In the genomic region with DNA sequence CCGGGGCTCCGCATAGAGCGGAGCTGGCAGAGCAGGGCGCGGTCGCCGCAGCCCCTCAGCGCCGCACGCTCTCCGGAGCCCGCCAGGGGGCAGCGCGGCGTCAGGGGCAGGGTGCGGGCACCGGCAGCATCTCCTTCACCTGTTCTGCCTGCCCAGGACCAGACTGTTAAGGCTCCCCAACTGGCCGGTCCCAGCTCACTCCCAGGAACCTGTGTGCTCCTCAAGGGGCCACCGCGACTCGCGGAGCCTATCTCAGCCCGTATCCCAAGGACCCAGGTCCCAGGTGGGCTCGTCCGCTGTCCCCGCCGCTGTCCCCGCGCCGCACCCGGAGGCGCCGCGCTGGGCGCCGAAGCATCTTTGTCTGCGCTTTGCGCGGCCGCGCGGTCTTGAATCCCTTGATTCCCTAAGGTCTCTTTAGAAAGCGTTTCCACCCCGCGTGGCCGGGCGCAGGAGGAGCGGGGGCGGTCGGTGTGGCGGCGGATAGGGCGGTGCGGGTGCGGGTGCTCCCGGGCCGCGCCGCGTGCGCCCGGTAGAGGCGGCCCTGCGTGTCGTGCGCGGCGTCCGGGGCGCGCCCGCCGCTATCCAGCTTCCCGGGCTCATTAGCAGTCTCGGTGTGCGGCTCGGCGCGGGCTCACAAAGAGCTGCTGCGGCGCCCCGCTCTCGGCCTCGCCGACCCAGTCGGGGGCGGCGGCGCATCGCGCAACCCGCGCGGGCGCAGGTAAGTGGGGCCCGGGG, we compare ENCODE assay signal across 7 mouse cellular contexts. TPM values are rescaled to one million over a fixed set of nuclear protein-coding genes. Genes with fewer than 3 reads are reported as not detected.
DNase-seq lines count a peak whose midpoint lies in the region; ATAC-seq and TF ChIP-seq lines count a peak whose summit lies in the region.

A gene (plus strand): TSS at position 171 of the 735 bp plus-strand sequence.

- whole genome bisulfite sequencing in heart, postnatal 0 days, result under 1% methylated on average over 85 of the region's 96 CpGs
- under 1% methylated on average over 89 of the region's 96 CpGs for WGBS in midbrain, embryonic 16.5 days

- H3K4me1 ChIP-seq in ES-Bruce4 (ENCODE audit: control insufficient read depth, insufficient read depth, low read length) (no peaks in the 10 kb centered on the region), ES-E14 (ENCODE audit: control insufficient read depth in 2 of 2, insufficient read depth in 2 of 2, low read length in 2 of 2, poor library complexity in 1 of 2) (no peaks in the 10 kb centered on the region)
- H3K4me1 ChIP-seq in heart, postnatal 0 days (ENCODE audit: control insufficient read depth, insufficient read depth), result no peaks in the 10 kb centered on the region
- peaks cover 36% of the 10 kb centered on the region for H3K4me1 ChIP-seq in midbrain, embryonic 16.5 days (ENCODE audit: control insufficient read depth, insufficient read depth, low read length)

- H3K9me3 ChIP-seq in ES-Bruce4 (replicated peaks; ENCODE audit: control insufficient read depth, insufficient read depth, low read length, poor library complexity, severe bottlenecking) (peaks cover 2% of the 10 kb centered on the region; the same call in 1 of the 2 replicates), ES-E14 (ENCODE audit: control insufficient read depth, insufficient read depth, low read depth, low read length) (no peaks in the 10 kb centered on the region)
- H3K9me3 ChIP-seq in heart, postnatal 0 days (replicated peaks; ENCODE audit: control insufficient read depth, low read length), result no peaks in the 10 kb centered on the region
- peaks cover 3% of the 10 kb centered on the region; the same call in 1 of the 2 replicates for H3K9me3 ChIP-seq in midbrain, embryonic 16.5 days (replicated peaks; ENCODE audit: control insufficient read depth, low read length, poor library complexity, severe bottlenecking)

- peaks cover 9% of the 10 kb centered on the region for H3K27me3 ChIP-seq in ES-Bruce4 (ENCODE audit: control insufficient read depth, insufficient read depth, low read length, poor library complexity, severe bottlenecking)
- peaks cover 36% of the 10 kb centered on the region for H3K27me3 ChIP-seq in heart, postnatal 0 days (ENCODE audit: control insufficient read depth, insufficient read depth, low read length)
- H3K27me3 ChIP-seq in midbrain, embryonic 16.5 days (ENCODE audit: control insufficient read depth, insufficient read depth, low read depth, low read length), result no peaks in the 10 kb centered on the region

- intact Hi-C loops in left cerebral cortex, postnatal 10 days (cut with DNase I), result loop anchor here (5.0 to 10.0 kb wide), 5 partner anchors 76 to 241 kb away; a partner anchor contains a TSS

- in situ Hi-C loops in ES-E14 (cut with MboI; ENCODE audit: low sequenced_read_pairs in 2 of 2, unreplicated experiment in 2 of 2), result no loop called here

- peak within 1 kb of the TSS; percentile 51 for H3K4me2 ChIP-seq in heart, postnatal 0 days (ENCODE audit: low read depth, low read length)
- H3K4me2 ChIP-seq in midbrain, embryonic 16.5 days (ENCODE audit: low read length), result peak within 1 kb of the TSS; percentile 58

- H3K4me3 ChIP-seq in ES-Bruce4 (ENCODE audit: low read depth, low read length) (peak within 1 kb of the TSS; percentile 69), ES-E14 (ENCODE audit: insufficient read depth in 1 of 2, low read depth in 1 of 2, low read length in 2 of 2, poor library complexity in 1 of 2, severe bottlenecking in 1 of 2) (peak within 1 kb of the TSS; percentile 72 to 76)
- peak within 1 kb of the TSS; percentile 40 for H3K4me3 ChIP-seq in heart, postnatal 0 days (ENCODE audit: low read depth, low read length)
- H3K4me3 ChIP-seq in midbrain, embryonic 16.5 days (ENCODE audit: low read depth, low read length), result peak within 1 kb of the TSS; percentile 92

- H3K27ac ChIP-seq in ES-Bruce4 (ENCODE audit: insufficient read depth, low read length) (no peak within 1 kb of the TSS), ES-E14 (ENCODE audit: insufficient read depth, low read depth, low read length, poor library complexity, severe bottlenecking) (no peak within 1 kb of the TSS)
- H3K27ac ChIP-seq in heart, postnatal 0 days (ENCODE audit: low read depth), result no peak within 1 kb of the TSS
- H3K27ac ChIP-seq in midbrain, embryonic 16.5 days (ENCODE audit: low read length), result peak within 1 kb of the TSS; percentile 99

- H3K36me3 ChIP-seq in ES-Bruce4 (ENCODE audit: control insufficient read depth, insufficient read depth, low read length, poor library complexity, severe bottlenecking) (no peaks in the 10 kb centered on the region), ES-E14 (ENCODE audit: control insufficient read depth, insufficient read depth, low read length, poor library complexity, severe bottlenecking) (no peaks in the 10 kb centered on the region)
- H3K36me3 ChIP-seq in heart, postnatal 0 days (replicated peaks; ENCODE audit: control insufficient read depth, insufficient read depth, low read length), result no peaks in the 10 kb centered on the region
- H3K36me3 ChIP-seq in midbrain, embryonic 16.5 days (ENCODE audit: control insufficient read depth, insufficient read depth, low read length), result no peaks in the 10 kb centered on the region

- H3K9ac ChIP-seq in ES-Bruce4 (ENCODE audit: low read depth, poor library complexity, severe bottlenecking) (peak within 1 kb of the TSS; percentile 75), ES-E14 (ENCODE audit: insufficient read depth, low read depth, low read length, poor library complexity, severe bottlenecking) (peak within 1 kb of the TSS; percentile 49; the same call in 1 of the 2 replicates)
- H3K9ac ChIP-seq in heart, postnatal 0 days (replicated peaks; ENCODE audit: low read depth, low read length), result no peak within 1 kb of the TSS
- peak within 1 kb of the TSS; percentile 100 for H3K9ac ChIP-seq in midbrain, embryonic 16.5 days (ENCODE audit: low read depth, low read length)

- ATAC-seq in heart, postnatal 0 days (ENCODE audit: insufficient read depth, low read depth), result peak; percentile 39; the same call in 1 of the 2 replicates
- ATAC-seq in midbrain, embryonic 16.5 days, result peak; percentile 92

- TF ChIP-seq EP300 in ES-Bruce4 (IDR thresholded peaks at IDR 0.05; ENCODE audit: insufficient read depth, low read depth, low read length), result no peak
- no peak for TF ChIP-seq EP300 in heart, postnatal 0 days (IDR thresholded peaks at IDR 0.05; ENCODE audit: low read depth)

- TF ChIP-seq CTCF in ES-Bruce4 (IDR thresholded peaks at IDR 0.05; ENCODE audit: low read depth, low read length), result peak; percentile 37
- no peak for TF ChIP-seq CTCF in heart, postnatal 0 days (IDR thresholded peaks at IDR 0.05; ENCODE audit: low read depth)

- no peak for TF ChIP-seq POLR2A in ES-Bruce4 (IDR thresholded peaks at IDR 0.05; ENCODE audit: insufficient read depth, low read length)

- DNase-seq in ES-E14 (ENCODE audit: low read depth, low spot score), result peak; percentile 29
- DNase-seq in embryo, embryonic 11 days, result peak; percentile 82
- DNase-seq in heart, postnatal 0 days (ENCODE audit: low spot score), result no peak
- DNase-seq in left cerebral cortex, postnatal 10 days (ENCODE audit: extremely low spot score in 1 of 2, low spot score in 2 of 2), result peak; percentile 59 to 77
- DNase-seq in c-Kit-positive CD71-positive TER-119-positive erythroid progenitor cells, embryonic 14.5 days (ENCODE audit: low spot score), result no peak

TF ChIP-seq in ES-E14, 5 proteins besides CTCF, POLR2A, EP300 and RAD21:
- TF ChIP-seq ZC3H11A (IDR thresholded peaks at IDR 0.05; ENCODE audit: borderline replicate concordance, low read depth, low read length) (0 out of 2 replicates have a peak, but pooled peaks have one; percentile 4), HCFC1 (IDR thresholded peaks at IDR 0.05; ENCODE audit: borderline replicate concordance, insufficient read depth, low read length) (0 out of 2 replicates have a peak, but pooled peaks have one; percentile 33), CHD2 (IDR thresholded peaks at IDR 0.05; ENCODE audit: low read depth, low read length) (no peak), ZNF384 (IDR thresholded peaks at IDR 0.05; ENCODE audit: low read depth, low read length) (no peak)

RNA-seq across cellular contexts. Expression of the gene that starts here (rescaled TPM):
- 1.9 and 2.2 TPM in 2 replicates for polyA plus RNA-seq in ES-Bruce4 (2011; ENCODE audit: insufficient read depth, insufficient read length, low read depth, missing spikeins)
- 1.2 and 1.7 TPM in 2 replicates for total RNA-seq in ES-E14 (2012; rRNA removed)
- total RNA-seq in heart, postnatal 0 days (2014; rRNA removed; ENCODE audit: low replicate concordance), result 2.9 TPM in 1 of 2 replicates, not detected in the other
- polyA plus RNA-seq in heart, postnatal 0 days (2015; fragmentation: Nextera tagmentation; extraction: Ambion mirVana), result 0.42 and 0.48 TPM in 2 replicates
- 100 to 1,000 TPM; 226 to 235 TPM for total RNA-seq in left cerebral cortex, postnatal 10 days (2021)
- polyA plus RNA-seq in midbrain, embryonic 16.5 days (2015; fragmentation: Nextera tagmentation; extraction: Ambion mirVana), result 204 and 208 TPM in 2 replicates

Comparison
In these comparisons a context has a peak if more than half of its experiments do, and no peak if none do; other contexts are left out.
1. RNA of the gene that starts here (total RNA-seq): 226 to 235 TPM in left cerebral cortex, postnatal 10 days; 1.2 to 1.7 TPM in ES-E14 and 2.9 TPM in heart, postnatal 0 days; every median in the first group is over 10 times any median in the second.
2. RNA of the gene that starts here (polyA plus RNA-seq): 204 to 208 TPM in midbrain, embryonic 16.5 days; 1.9 to 2.2 TPM in ES-Bruce4 and 0.42 to 0.48 TPM in heart, postnatal 0 days; every median in the first group is over 10 times any median in the second.
3. H3K4me3 ChIP-seq: peak in every context shown above with its lines; median percentile 92 in midbrain, embryonic 16.5 days; 74 in ES-E14; 69 in ES-Bruce4; 40 in heart, postnatal 0 days.
4. DNase-seq: peak in ES-E14 (single experiment), embryo, embryonic 11 days (single experiment) and left cerebral cortex, postnatal 10 days (2 of 2); none in heart, postnatal 0 days (single experiment) and c-Kit-positive CD71-positive TER-119-positive erythroid progenitor cells, embryonic 14.5 days (single experiment).